Comparison of ENCODE assay signal across 10 mouse cellular contexts in the genomic region with DNA sequence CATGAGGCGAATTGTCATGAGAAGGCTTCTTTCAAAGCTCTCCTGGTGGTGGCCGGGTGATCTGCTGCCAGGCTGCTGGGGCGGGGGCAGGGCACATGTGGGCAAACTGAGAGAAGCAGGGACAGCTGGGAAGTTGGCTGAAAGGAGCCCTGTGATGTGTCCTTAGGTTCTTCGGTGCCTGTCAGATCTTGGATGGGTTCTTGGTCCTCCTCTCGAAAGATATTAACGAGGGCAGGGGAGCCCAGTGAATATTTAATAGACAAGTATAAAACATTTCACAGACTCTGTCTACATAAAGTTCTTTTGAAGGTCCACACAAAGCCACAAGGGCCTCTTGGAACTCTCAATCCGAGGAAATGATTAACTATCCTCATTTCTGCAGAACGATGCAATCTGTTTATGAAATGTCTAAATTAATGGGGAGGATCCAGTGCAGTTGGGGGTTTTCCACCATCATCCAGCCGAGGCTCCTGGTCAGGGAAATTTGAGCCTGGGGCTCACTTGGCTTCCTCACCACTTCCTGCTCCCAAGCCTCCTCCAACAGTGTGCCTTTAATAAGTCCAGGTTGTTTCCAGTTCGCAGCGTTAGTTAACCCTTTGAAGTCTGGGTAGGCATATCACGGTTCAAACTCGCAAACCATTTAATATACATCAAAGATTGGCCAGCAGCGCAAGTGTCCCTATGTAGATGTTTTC.
DNase-seq lines count a peak whose midpoint lies in the region; TF ChIP-seq lines count a peak whose summit lies in the region.
"Had no signal": no experiment of that assay in that cellular context is flagged by ENCODE, and none has a peak within 500 bp of the region (broad histone marks: within the 10 kb centered on the region; RNA-seq: fewer than 3 reads in every experiment).

No protein-coding gene starts in this region.

- peak; percentile 44 for TF ChIP-seq CTCF in gastrocnemius, adult 2 months (IDR thresholded peaks at IDR 0.05)

- peak overlapping the region; percentile 90 for H3K27ac ChIP-seq in gastrocnemius, adult 2 months
- H3K27ac ChIP-seq: limb, embryonic 12.5 days had no signal

- no peak overlapping the region for H3K4me3 ChIP-seq in gastrocnemius, adult 2 months
- H3K4me3 ChIP-seq: limb, embryonic 12.5 days had no signal

- DNase-seq in heart, postnatal 4 days: peak; percentile 27
- DNase-seq in heart, postnatal 36 days: no peak
- DNase-seq in 3134 (ENCODE audit: extremely low read depth, insufficient read length, low spot score): peak; percentile 35
- DNase-seq in gastrocnemius, adult 2 months: peak; percentile 84
- peak; percentile 48 to 82 for DNase-seq in kidney, postnatal 25 days
- no peak for DNase-seq in frontal cortex, postnatal 25 days (ENCODE audit: low spot score in 2 of 2)
- no peak for DNase-seq in ovary, postnatal 14 days (ENCODE audit: low spot score)
- DNase-seq in layer of hippocampus, adult 11-12 months (ENCODE audit: low spot score): no peak
- DNase-seq: embryo, embryonic 11 days had no signal

- intact Hi-C loops in heart, postnatal 36 days (cut with DNase I): no loop called here
- intact Hi-C loops in gastrocnemius, adult 2 months (cut with DNase I): no loop called here

Comparison
In these comparisons a context has a peak if more than half of its experiments do, and no peak if none do; other contexts are left out.
1. DNase-seq: peak in heart, postnatal 4 days (single experiment), 3134 (single experiment), gastrocnemius, adult 2 months (single experiment) and kidney, postnatal 25 days (2 of 2); none in heart, postnatal 36 days (0 of 2), frontal cortex, postnatal 25 days (0 of 2), ovary, postnatal 14 days (single experiment) and layer of hippocampus, adult 11-12 months (single experiment).